Mouse (Mus musculus) heart, adult 18-20 months (tissue): ENCODE data around the gene Hbq1a. TPM values are rescaled to one million over a fixed set of nuclear protein-coding genes. Genes with fewer than 3 reads are reported as not detected.

Experiments used
- DNase-seq, 2 experiments: peaks; one replicate each; pipeline ENCODE4 v3.0.0; 2021 to 2022; ENCODE audit warnings: mixed read lengths in 1 of 2
- total RNA-seq, 2 experiments: library from RNA; stranded (reverse); gene quantifications; 2 replicates each; pipeline ENCODE4 v1.2.3; 2021

The Hbq1a gene
- total RNA-seq, 2 experiments from 2014 or later, result 0.87 to 1.2 TPM

DNA sequence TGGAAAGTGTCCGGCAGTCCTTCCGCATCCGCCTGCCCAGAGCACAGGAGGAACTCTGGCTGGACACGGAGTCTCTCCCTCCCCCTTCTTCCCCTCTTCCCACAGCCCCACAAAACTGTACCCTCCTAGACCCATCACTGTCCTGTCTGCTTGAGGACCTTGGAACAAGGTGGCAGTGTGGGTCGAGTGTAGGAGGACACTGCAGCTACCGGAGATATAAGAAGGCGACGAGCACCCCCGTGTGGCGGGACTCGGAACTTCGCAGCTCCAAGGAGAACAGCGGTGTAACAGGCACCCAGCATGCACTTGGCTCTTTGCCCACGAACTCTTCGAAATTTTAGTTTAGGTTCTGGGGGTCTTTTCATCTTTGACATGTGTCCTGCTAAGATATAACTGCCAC, 24.7 kb downstream of the Hbq1a start:
- peak; percentile 82 to 94 for DNase-seq

DNA sequence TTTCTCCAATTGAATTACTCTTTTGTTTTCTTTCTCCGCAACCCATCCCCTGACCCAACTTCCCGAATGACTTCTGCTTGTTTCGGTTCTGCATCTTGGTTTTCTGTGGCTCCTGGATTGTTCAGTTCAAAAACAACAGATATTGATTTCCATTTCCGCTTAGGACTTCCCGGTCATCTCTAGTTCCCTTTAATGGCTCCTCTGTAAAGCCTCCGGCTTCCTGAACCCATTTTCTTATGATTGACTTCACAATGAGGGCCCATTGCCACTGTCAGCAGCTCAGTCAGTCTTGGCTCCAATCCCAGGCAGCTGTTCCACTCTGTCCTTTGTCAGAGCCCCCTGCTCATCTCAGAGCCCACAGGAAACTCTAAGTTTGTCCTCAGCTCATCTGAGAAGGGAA, 31.2 kb downstream of the Hbq1a start:
- peak in 1 of 2 experiments; percentile 71 for DNase-seq

DNA sequence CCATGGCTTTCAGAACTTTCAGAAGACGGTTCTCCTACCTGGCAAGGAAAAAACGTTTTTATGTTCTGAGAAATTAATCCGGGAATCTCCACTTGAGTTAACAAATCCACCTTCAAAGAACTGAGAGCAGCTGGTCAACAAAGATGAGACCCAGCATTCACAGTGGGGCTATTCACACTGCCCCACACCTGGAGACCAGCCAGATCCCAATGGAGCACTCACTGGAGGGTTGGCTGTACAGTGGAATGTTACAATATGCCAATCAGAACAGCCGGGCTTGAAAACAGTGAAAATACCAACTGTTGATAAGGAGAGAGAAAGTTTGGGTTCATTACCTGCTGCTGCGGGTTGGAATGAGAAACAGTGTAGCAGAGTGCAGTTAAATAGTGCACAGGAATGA, 32.0 kb downstream of the Hbq1a start:
- DNase-seq, result no peak

DNA sequence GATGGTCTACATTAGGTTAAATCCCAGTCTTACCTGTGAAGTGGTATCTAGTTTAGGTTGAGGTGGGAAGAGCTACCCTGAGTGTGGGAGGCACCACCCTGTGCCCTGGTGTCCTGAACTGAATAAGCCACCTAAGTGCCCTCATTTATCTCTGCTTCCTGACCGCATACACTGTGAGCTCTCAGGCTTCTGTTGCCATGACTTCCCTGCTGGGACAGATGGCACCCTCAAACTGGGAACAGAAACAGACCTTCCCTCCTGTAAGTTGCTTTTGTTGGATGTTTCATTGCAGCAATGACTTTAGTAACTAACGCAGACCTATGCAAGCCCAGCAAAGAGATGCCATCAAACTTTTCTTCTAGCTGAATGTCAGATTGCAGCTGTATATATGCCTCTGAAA, 33.4 kb downstream of the Hbq1a start:
- no peak for DNase-seq

DNA sequence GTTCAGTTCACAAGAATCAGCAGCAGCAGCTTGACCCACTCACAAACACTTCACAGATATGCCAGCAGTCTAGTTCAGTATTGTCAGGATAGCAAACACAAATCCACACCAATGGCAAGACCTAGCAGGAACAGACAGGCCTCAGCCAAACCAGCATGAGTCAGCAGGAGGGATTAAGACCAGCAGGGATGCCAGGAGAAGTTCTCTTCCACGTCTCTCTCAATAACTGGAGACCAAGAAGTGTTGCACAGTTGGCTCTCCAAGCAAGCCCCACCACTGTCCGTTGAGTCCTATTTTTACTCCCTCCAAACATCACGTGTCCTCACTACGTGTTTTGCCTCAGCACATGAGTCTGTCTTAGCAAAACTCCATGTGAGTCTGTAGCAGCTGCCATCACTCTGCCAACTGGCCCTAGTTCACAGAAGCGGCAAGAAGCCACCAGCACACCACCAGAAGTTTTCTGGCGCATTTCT, 36.6 kb downstream of the Hbq1a start:
- DNase-seq, result peak in 1 of 2 experiments; percentile 49

DNA sequence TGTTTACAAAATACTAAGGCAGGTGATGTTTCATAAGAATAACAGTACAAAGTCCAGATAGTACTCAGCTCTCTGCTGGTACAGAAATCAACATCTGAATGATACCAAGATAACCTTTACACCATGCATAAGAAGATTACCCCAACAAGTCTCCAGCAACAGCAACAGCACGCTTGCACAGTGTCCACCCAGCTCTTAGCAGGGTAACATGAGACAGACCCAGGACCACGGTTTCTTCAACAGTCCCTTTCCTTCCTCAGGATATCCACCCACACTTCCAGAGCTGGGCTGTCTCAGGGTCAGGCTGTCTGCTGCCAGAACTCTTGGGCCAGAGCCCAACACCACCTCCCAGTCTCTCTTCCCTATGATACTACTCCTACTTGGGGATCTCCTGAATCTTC, 39.3 kb downstream of the Hbq1a start:
- peak in 1 of 2 experiments; percentile 82 for DNase-seq

DNA sequence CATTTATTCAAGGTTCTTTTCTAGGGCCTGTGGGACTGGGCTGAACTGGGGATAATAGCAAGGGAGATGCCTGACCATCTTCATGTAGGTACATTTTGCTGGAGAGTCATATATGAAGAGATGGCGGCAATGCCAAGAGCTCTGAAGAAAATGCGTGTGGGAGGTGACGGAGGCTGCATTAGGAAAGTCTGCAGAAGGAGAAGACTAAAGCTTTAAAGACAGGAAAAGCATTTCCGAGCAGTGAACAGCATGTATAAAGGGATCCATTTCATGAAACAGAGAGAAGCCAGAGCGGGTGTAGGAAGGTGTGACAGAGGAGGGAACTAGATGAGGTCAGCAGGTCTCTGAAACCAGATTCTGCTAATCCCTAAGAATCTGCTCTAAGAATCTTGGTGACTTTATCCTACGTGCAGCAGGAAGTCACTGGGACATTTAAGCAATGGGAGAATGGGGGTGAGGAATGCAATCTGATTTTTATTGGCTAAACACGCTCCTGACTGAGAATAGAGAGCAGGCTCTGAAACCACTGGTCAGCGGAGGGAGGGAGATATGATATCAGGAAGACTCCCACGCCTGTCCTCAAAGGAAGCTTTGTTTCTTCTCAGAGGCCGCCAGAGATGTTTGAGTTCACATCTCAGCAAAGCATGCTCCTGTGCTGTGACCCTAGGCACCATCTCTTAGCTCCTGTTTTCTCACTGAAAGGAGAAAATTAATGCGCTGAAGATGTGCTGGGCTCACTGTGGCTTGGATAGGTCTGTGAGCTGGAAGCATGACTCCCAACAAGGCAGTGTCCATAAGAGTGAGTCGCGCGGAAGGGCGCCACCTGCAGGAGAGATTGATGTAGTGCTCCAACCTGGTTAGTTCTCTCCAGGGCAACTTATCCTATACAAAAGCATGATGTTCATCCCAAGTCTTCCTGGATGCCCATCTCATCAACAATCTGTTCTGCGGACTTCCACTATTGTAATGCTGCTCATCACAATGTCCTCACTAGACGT, 40.9 kb downstream of the Hbq1a start:
- DNase-seq, result peak; percentile 47 to 67

DNA sequence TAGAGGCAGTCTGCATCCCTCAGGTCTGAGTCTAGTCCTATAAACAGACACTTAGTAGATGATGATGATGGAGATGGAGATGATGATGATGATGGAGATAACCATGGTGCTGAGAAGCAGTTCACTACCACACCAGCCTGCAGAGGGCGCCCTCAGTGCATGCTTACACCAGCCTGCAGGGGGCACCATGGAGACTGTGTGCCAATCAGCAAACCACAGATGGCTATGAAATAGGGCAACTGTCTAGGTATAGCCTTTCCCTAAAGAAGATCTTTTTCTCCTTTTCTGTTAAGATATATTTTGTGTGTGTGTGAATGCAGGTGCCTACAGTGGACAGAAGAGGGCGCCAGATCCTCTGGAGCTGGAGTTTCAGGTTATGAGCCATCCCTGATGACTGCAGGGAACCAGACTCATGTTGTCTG, 42.9 kb downstream of the Hbq1a start:
- peak in 1 of 2 experiments; percentile 69 for DNase-seq

DNA sequence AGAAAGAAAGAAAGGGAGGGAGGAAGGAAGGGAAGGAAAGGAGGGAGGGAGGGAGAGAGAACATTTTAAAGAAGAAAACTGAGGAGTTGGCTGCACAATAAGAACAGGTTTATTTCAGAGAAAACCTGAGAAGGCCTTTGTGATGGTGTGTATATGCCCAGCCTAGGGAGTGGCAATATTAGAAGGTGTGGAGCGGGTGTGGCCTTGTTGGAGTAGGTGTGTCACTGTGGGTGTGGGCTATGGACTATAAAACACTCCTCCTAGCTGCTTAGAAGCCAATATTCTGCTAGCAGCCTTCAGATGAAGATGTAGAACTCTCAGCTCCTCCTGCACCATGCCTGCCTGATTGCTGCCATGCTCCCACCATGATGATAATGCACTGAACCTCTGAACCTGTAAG, 43.5 kb downstream of the Hbq1a start:
- DNase-seq, result no peak

DNA sequence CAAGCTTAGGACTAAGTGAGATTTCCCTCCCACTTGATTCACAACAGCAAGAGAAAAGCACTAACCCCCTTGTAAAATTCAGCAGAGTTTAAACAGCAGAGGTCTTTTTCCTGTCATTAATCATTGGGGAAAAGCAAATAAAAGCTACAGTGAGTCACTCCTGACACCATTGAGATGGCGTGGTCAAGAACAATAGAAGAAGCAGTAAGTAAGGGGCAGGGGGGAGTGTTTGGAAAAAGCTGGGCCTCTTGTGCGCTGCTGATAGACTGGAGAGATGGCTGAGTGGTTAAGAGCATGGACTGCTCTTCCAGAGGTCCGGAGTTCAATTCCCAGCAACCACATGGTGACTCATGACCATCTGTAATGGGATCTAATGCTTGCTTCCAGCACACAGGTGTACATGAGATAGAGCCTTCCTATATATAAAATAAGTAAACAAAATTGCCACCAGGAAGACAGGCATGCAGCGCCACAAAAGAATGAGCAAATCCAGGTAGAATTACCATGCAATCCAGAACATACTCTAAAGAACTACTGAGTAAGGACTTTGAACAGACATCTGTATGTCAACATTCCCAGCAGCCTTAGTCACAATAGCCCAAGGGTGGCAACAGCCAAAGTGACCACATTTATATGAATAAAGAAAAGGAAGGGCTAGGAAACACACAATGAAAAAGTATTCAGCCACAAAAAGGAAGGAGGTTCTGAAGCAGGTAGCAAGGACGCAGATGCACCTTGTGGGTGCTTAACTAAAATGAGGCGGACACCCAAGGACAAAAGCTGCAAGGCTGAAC, 45.8 kb downstream of the Hbq1a start:
- DNase-seq, result no peak

DNA sequence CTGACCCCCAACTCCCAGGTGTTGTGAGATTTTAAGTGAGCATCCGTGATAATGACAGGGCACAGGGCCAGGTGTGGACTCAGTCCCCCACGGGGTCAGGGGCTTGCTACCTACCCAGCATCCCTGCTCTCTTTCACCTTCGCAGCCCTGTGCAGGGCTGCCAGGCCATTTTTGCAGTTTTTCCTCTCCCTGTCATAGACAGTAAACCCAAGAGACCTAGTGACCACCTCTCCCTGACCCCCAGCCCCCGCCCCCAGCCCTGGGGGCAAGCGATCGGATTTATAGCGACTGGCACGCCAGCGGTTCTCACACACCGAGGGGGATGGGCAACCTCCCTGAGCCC, 47.4 kb downstream of the Hbq1a start:
- no peak for DNase-seq

DNA sequence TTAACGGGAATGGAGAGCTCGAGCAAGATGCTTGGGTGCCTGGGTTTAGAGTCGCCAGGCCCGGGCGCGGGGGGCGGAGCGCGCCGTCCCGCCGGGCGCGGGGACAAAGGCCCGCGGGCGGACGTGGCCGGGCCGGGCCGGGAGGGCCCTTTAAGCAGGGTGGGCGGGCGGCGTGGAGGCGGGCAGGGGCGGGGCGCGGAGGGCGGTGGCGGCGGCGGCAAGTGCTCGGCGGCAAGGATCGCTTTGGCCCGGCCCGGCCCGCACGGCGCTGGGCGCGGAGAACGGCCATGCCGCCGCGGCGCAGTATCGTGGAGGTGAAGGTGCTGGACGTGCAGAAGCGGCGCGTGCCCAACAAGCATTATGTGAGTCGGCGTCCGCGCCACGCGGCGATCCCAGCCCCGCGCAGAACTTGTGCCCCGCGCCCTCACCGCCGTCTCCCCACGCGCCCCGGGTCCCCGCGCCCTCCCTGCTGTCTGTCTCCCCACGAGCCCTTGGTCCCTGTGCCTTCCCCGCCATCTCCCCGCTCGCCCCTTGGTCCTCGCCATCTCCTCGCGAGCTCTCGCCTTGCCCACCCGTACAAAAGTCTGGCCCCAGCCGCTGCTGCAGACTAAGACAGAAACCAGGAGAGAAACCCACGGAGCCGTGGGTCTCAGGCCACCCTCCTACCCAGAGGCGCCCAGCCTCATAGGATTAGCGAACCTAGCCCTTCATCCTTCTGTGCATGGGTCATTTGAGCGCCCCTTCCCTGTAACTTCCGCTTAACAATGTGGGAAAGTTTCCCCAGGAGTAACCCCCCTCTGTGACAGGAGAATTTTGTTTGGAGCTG, 48.0 kb downstream of the Hbq1a start, which contains the start of gene Sh3pxd2b:
Sh3pxd2b (plus strand) TSS at position 214 of the 826 bp plus-strand sequence.
- DNase-seq, result peak; percentile 74

DNA sequence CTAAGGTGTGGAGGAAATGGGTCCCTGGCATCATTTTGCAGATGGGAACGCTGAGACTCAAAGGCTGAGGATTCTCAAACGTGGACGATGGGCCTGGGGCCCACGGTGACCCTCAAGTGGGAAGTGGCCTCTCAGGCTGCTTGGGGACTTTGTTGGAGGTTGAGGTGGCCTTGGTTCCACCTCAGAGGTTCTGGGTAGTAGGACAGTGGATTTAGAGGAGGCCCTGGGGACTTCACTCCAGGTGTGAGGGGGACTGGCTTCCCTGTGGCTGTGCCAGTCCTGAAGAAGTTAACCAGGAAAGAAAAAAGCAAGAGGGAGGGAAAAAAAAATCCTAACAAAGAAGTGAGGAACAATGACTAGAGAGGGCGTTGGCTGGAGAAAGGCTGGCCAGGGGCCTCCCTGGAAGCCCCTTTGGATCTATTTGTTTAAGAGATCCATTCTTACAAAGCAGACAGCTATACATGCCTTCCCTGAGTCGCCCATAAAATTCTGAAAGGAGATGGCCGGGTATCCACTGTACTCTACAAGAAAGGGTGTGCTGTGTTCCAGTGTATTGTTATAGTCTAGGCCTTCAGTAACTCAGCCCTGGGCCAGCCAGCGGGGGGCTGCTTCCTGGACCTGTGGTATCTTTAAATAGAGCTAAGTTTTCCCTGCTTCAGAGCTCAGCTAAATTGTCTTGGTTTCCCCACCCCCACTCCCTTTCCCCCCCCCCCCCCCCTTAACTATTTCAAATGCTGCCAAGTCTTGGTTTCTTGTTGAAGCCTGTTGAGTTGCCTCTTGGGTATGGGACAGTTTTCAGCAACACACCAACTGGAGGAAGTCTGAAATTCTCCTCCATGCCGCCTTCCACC, 48.8 kb downstream of the Hbq1a start:
- no peak for DNase-seq

DNA sequence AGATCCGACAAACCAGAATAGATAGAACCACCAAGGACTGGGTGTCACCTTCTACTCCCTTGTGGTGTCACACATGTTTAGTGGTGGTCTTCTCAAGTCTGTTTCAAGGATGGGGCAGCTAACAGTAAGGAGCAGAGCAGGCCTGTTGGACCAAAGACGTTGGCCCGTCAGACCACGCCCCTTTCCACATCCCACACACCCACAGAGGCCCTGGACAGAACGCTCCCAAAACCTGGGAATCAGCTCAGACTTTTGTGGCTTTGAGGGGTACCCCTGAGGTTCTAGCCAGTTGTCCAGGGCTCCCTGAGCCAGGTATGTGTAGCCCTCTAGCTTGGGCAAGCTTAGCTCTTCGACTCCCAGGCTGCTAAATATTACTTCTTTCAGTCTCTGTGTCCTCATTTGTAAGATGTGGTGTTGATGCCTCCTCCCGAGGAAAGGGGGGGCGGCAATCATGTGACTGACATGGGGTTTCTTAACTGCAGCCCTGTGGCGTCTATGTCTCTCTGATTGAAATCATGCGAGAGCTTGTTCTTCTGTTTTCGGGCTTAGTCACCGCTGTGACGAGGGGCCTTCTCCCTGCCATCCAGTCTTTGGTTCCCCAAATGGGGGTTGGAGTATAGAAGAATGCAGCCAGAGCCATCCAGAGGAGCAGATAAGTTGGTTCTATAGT, 49.5 kb downstream of the Hbq1a start:
- peak; percentile 62 to 65 for DNase-seq

Other genes with a start within 250 kb of the Hbq1a start
- gene Il9r, start 99.8 kb upstream of the Hbq1a start, total RNA-seq, result under 1 TPM; 0.07 to 0.46 TPM
- 10 to 100 TPM; 11.1 to 12.3 TPM for gene Snrnp25, start 94.7 kb upstream of the Hbq1a start, total RNA-seq
- gene Rhbdf1, start 77.8 kb upstream of the Hbq1a start, total RNA-seq, result 10 to 100 TPM; 19.2 to 19.3 TPM
- 1 to 10 TPM; 5.6 TPM for gene Mpg, start 73.6 kb upstream of the Hbq1a start, total RNA-seq
- gene Nprl3, start 32.4 kb upstream of the Hbq1a start, total RNA-seq, result 10 to 100 TPM; 22.6 to 28.5 TPM
- gene Hba-x, start 23.7 kb upstream of the Hbq1a start, total RNA-seq, result not detected
- gene Hba-a1, start 16.6 kb upstream of the Hbq1a start, total RNA-seq, result 1,000 to 10,000 TPM; 7,280 to 8,683 TPM
- 1 to 10 TPM in 1 of 2 experiments, not detected in 1; 1.4 TPM for gene Hbq1b, start 13.1 kb upstream of the Hbq1a start, total RNA-seq
- 1,000 to 10,000 TPM; 8,094 to 8,438 TPM for gene Hba-a2, start 3.6 kb upstream of the Hbq1a start, total RNA-seq
- gene Sh3pxd2b, start 47.8 kb downstream of the Hbq1a start, total RNA-seq, result 1 to 10 TPM; 5.9 to 6.1 TPM
- gene Ubtd2, start 155.3 kb downstream of the Hbq1a start, total RNA-seq, result 1 to 10 TPM; 3.4 to 4.2 TPM
- under 1 TPM in 1 of 2 experiments, not detected in 1; 0.46 TPM for gene Efcab9, start 232.0 kb downstream of the Hbq1a start, total RNA-seq
- 10 to 100 TPM in 1 of 2 experiments, 1 to 10 TPM in 1; 8.2 to 11.6 TPM for gene Stk10, start 233.2 kb downstream of the Hbq1a start, total RNA-seq